Comparison of ENCODE assay signal across 16 mouse cellular contexts in genomic region chr1:43520989-43521371, GRCm38 (mm10).
DNase-seq lines count a peak whose midpoint lies in the region; ATAC-seq lines count a peak whose summit lies in the region.
"Had no signal": no experiment of that assay in that cellular context is flagged by ENCODE, and none has a peak within 500 bp of the region (broad histone marks: within the 10 kb centered on the region; RNA-seq: fewer than 3 reads in every experiment).

No protein-coding gene starts in this region.

- ATAC-seq in megakaryocyte progenitor cell, adult 5-6 weeks (replicated peaks; ENCODE audit: poor library complexity), result peak; percentile 91
- ATAC-seq: midbrain, embryonic 13.5 days had no signal

- DNase-seq in 416B (ENCODE audit: low read depth), result peak; percentile 98
- DNase-seq in MEL-GATA-1-ER (ENCODE audit: extremely low read depth, low read depth), result peak; percentile 57
- peak; percentile 49 for DNase-seq in liver
- no peak for DNase-seq in cerebellum, postnatal 25 days
- DNase-seq in left cerebral cortex, adult 18-20 months (ENCODE audit: low spot score in 2 of 2), result no peak
- DNase-seq in thymus, postnatal 36 days, result no peak
- no peak for DNase-seq in T-cell, adult 2 months (ENCODE audit: low spot score)
- DNase-seq: adrenal gland, postnatal 10 days; embryo, embryonic 11 days; heart, adult 18-20 months; heart, postnatal 14 days; kidney, adult 11 months; kidney, postnatal 4 days; thymus, postnatal 14 days had no signal

Comparison
In these comparisons a context has a peak if more than half of its experiments do, and no peak if none do; other contexts are left out.
1. DNase-seq: peak in 416B (single experiment), MEL-GATA-1-ER (single experiment) and liver (single experiment); none in cerebellum, postnatal 25 days (0 of 2), left cerebral cortex, adult 18-20 months (0 of 2), thymus, postnatal 36 days (0 of 2) and T-cell, adult 2 months (single experiment).